Mouse (Mus musculus) hindbrain, embryonic 13.5 days (tissue): ENCODE results near the gene Nmnat3. TPM values are rescaled to one million over a fixed set of nuclear protein-coding genes. Genes with fewer than 3 reads are reported as not detected.

Source experiments
- ATAC-seq: fragments of 200-750 bp; cut with Nextera tagmentation; 2 replicates; pipeline ENCODE4 v1.8.0; 2017; ENCODE audit warnings: moderate TSS enrichment; ENCODE audit not compliant: low FRiP score
- H3K27ac ChIP-seq: fragments of 300-500 bp; sonication (generic); 2 replicates; pipeline ENCODE4 v1.5.1; 2015; ENCODE audit warnings: inconsistent platforms, mild to moderate bottlenecking, moderate library complexity
- H3K27me3 ChIP-seq: fragments of 300-500 bp; sonication (generic); 2 replicates; pipeline ENCODE4 v1.6.1; 2015; ENCODE audit warnings: mild to moderate bottlenecking, inconsistent platforms
- H3K36me3 ChIP-seq: fragments of 300-500 bp; sonication (generic); 2 replicates; pipeline ENCODE4 v1.6.1; 2015; ENCODE audit warnings: mild to moderate bottlenecking, inconsistent platforms
- H3K4me1 ChIP-seq: fragments of 300-500 bp; sonication (generic); replicated peaks from 2 replicates; pipeline ENCODE4 v1.6.1; 2015; ENCODE audit warnings: inconsistent platforms
- H3K4me2 ChIP-seq: fragments of 300-500 bp; sonication (generic); 2 replicates; pipeline ENCODE4 v1.6.1; 2015; ENCODE audit warnings: inconsistent platforms, mild to moderate bottlenecking, moderate library complexity
- H3K4me3 ChIP-seq: fragments of 300-500 bp; sonication (generic); 2 replicates; pipeline ENCODE4 v1.5.1; 2015; ENCODE audit warnings: mild to moderate bottlenecking, inconsistent platforms
- H3K9ac ChIP-seq: fragments of 300-500 bp; sonication (generic); 2 replicates; pipeline ENCODE4 v1.6.1; 2015; ENCODE audit warnings: mild to moderate bottlenecking, inconsistent platforms
- H3K9me3 ChIP-seq: fragments of 300-500 bp; sonication (generic); 2 replicates; pipeline ENCODE4 v1.6.1; 2016; ENCODE audit warnings: inconsistent platforms
- WGBS: fragments of 180-500 bp; shearing (Covaris S2); methylation state at CpG from one replicate; pipeline ENCODE4 v1.1.7; 2015; 5-methylcytosine and 5-hydroxymethylcytosine counted together
- polyA plus RNA-seq: library from polyadenylated mRNA; unstranded; fragments of >200 nt; fragmentation: Nextera tagmentation; extraction: Ambion mirVana; gene quantifications from 2 replicates; pipeline ENCODE4 v1.2.1, GENCODE M21; 2015

The Nmnat3 gene
- polyA plus RNA-seq, 1 experiment from 2014 or later: 1.4 TPM

GRCm38 (mm10) chr9:98290591-98290990 lies 3.4 kb downstream of the Nmnat3 start:
- Histone ChIP-seq H3K27ac (no peak overlapping the region), H3K36me3 (no peaks in the 10 kb centered on the region), H3K4me2 (no peak overlapping the region), H3K4me3 (no peak overlapping the region), H3K4me1 (no peaks in the 10 kb centered on the region), H3K9ac (no peak overlapping the region), H3K9me3 (no peaks in the 10 kb centered on the region), H3K27me3 (no peaks in the 10 kb centered on the region)
- no peak for ATAC-seq
- WGBS: 94% methylated on average over 1 of the region's 1 CpGs

- no peaks in the 10 kb centered on the region for H3K36me3 ChIP-seq
- H3K27ac ChIP-seq: peak overlapping the region; percentile 23; the same call in 1 of the 2 replicates
- peak overlapping the region; percentile 61 for H3K9ac ChIP-seq
- ATAC-seq: peak; percentile 83
- H3K9me3 ChIP-seq: no peaks in the 10 kb centered on the region
- H3K4me1 ChIP-seq: peaks cover 16% of the 10 kb centered on the region
- WGBS: 1% methylated on average over 56 of the region's 56 CpGs
- H3K4me3 ChIP-seq: peak overlapping the region; percentile 49
- peaks cover 11% of the 10 kb centered on the region; the same call in 1 of the 2 replicates for H3K27me3 ChIP-seq
- peak overlapping the region; percentile 74 for H3K4me2 ChIP-seq
These were observed 9.4 kb downstream of the Nmnat3 start for GRCm38 (mm10) chr9:98296383-98297201.

GRCm38 (mm10) chr9:98297234-98297936 lies 10.2 kb downstream of the Nmnat3 start:
- ATAC-seq: peak; percentile 30
- Histone ChIP-seq H3K27me3 (peaks cover 11% of the 10 kb centered on the region; the same call in 1 of the 2 replicates), H3K9me3 (no peaks in the 10 kb centered on the region), H3K27ac (no peak overlapping the region), H3K9ac (peak overlapping the region; percentile 61; the same call in 1 of the 2 replicates), H3K4me1 (peaks cover 16% of the 10 kb centered on the region), H3K4me2 (peak overlapping the region; percentile 74), H3K4me3 (peak overlapping the region; percentile 49), H3K36me3 (no peaks in the 10 kb centered on the region)
- 20% methylated on average over 12 of the region's 12 CpGs for WGBS

GRCm38 (mm10) chr9:98297937-98298595 lies 10.8 kb downstream of the Nmnat3 start:
- peaks cover 11% of the 10 kb centered on the region; the same call in 1 of the 2 replicates for H3K27me3 ChIP-seq
- H3K36me3 ChIP-seq: no peaks in the 10 kb centered on the region
- H3K9me3 ChIP-seq: no peaks in the 10 kb centered on the region
- peaks cover 19% of the 10 kb centered on the region for H3K4me1 ChIP-seq
- no peak overlapping the region for H3K4me3 ChIP-seq
- no peak overlapping the region for H3K4me2 ChIP-seq
- ATAC-seq: no peak
- no peak overlapping the region for H3K27ac ChIP-seq
- H3K9ac ChIP-seq: no peak overlapping the region
- 81% methylated on average over 6 of the region's 6 CpGs for WGBS

GRCm38 (mm10) chr9:98298761-98299160 lies 11.5 kb downstream of the Nmnat3 start:
- 83% methylated on average over 3 of the region's 3 CpGs for WGBS
- Histone ChIP-seq H3K27me3 (peaks cover 11% of the 10 kb centered on the region; the same call in 1 of the 2 replicates), H3K4me2 (no peak overlapping the region), H3K9ac (no peak overlapping the region), H3K36me3 (no peaks in the 10 kb centered on the region), H3K4me1 (peaks cover 24% of the 10 kb centered on the region), H3K9me3 (no peaks in the 10 kb centered on the region), H3K27ac (no peak overlapping the region), H3K4me3 (no peak overlapping the region)
- no peak for ATAC-seq

- no peak overlapping the region for H3K27ac ChIP-seq
- no peak for ATAC-seq
- H3K4me2 ChIP-seq: no peak overlapping the region
- peaks cover 24% of the 10 kb centered on the region for H3K4me1 ChIP-seq
- no peaks in the 10 kb centered on the region for H3K36me3 ChIP-seq
- 83% methylated on average over 7 of the region's 7 CpGs for WGBS
- H3K9ac ChIP-seq: no peak overlapping the region
- no peaks in the 10 kb centered on the region for H3K9me3 ChIP-seq
- no peak overlapping the region for H3K4me3 ChIP-seq
- peaks cover 11% of the 10 kb centered on the region; the same call in 1 of the 2 replicates for H3K27me3 ChIP-seq
These were observed 12.0 kb downstream of the Nmnat3 start for GRCm38 (mm10) chr9:98299235-98299634.

- Histone ChIP-seq H3K27me3 (peaks cover 11% of the 10 kb centered on the region; the same call in 1 of the 2 replicates), H3K4me3 (no peak overlapping the region), H3K9me3 (no peaks in the 10 kb centered on the region), H3K36me3 (no peaks in the 10 kb centered on the region), H3K4me2 (no peak overlapping the region), H3K9ac (no peak overlapping the region), H3K27ac (no peak overlapping the region), H3K4me1 (peaks cover 24% of the 10 kb centered on the region)
- ATAC-seq: no peak
- whole genome bisulfite sequencing: 78% methylated on average over 7 of the region's 7 CpGs
These were observed 13.3 kb downstream of the Nmnat3 start for GRCm38 (mm10) chr9:98300582-98300981.

GRCm38 (mm10) chr9:98307011-98307410 lies 19.8 kb downstream of the Nmnat3 start:
- Histone ChIP-seq H3K4me1 (peaks cover 20% of the 10 kb centered on the region), H3K4me3 (no peak overlapping the region), H3K27ac (no peak overlapping the region), H3K9me3 (no peaks in the 10 kb centered on the region; the same call in 1 of the 2 replicates), H3K36me3 (no peaks in the 10 kb centered on the region), H3K9ac (no peak overlapping the region), H3K27me3 (no peaks in the 10 kb centered on the region), H3K4me2 (no peak overlapping the region)
- WGBS: 83% methylated on average over 6 of the region's 6 CpGs
- no peak for ATAC-seq

GRCm38 (mm10) chr9:98311316-98311965 lies 24.2 kb downstream of the Nmnat3 start:
- no peak for ATAC-seq
- H3K9ac ChIP-seq: no peak overlapping the region
- H3K27ac ChIP-seq: no peak overlapping the region
- no peak overlapping the region for H3K4me2 ChIP-seq
- no peaks in the 10 kb centered on the region; the same call in 1 of the 2 replicates for H3K9me3 ChIP-seq
- 73% methylated on average over 12 of the region's 12 CpGs for WGBS
- no peaks in the 10 kb centered on the region for H3K36me3 ChIP-seq
- H3K4me3 ChIP-seq: no peak overlapping the region
- H3K27me3 ChIP-seq: no peaks in the 10 kb centered on the region
- peaks cover 13% of the 10 kb centered on the region for H3K4me1 ChIP-seq

- Histone ChIP-seq H3K9me3 (no peaks in the 10 kb centered on the region; the same call in 1 of the 2 replicates), H3K4me1 (peaks cover 17% of the 10 kb centered on the region), H3K27ac (no peak overlapping the region), H3K4me2 (no peak overlapping the region), H3K9ac (no peak overlapping the region), H3K4me3 (no peak overlapping the region), H3K27me3 (no peaks in the 10 kb centered on the region), H3K36me3 (no peaks in the 10 kb centered on the region)
- no peak for ATAC-seq
- 75% methylated on average over 6 of the region's 6 CpGs for whole genome bisulfite sequencing
These were observed 25.6 kb downstream of the Nmnat3 start for GRCm38 (mm10) chr9:98312622-98313374.

GRCm38 (mm10) chr9:98313587-98313986 lies 26.4 kb downstream of the Nmnat3 start:
- Histone ChIP-seq H3K4me3 (no peak overlapping the region), H3K4me1 (peaks cover 17% of the 10 kb centered on the region), H3K4me2 (no peak overlapping the region), H3K27me3 (no peaks in the 10 kb centered on the region), H3K36me3 (no peaks in the 10 kb centered on the region), H3K27ac (no peak overlapping the region), H3K9me3 (no peaks in the 10 kb centered on the region; the same call in 1 of the 2 replicates), H3K9ac (no peak overlapping the region)
- ATAC-seq: no peak
- WGBS: 89% methylated on average over 6 of the region's 6 CpGs
